Mouse (Mus musculus): ENCODE results near the gene Slc28a1.
A peak's percentile ranks its signal among the peaks of the same experiment; 100 is the strongest.
"Not testable (repeated sequence)": the region's sequence is repeated elsewhere in the genome, so short reads cannot be mapped to it uniquely, and the experiment has no call there.

Slc28a1 gene

GRCm38 (mm10) chr7:81149759-81150158, 35.2 kb downstream of the Slc28a1 start:
- Histone ChIP-seq H3K27me3 (ENCODE audit: insufficient read depth, low read length) (no peaks in the 10 kb centered on the region), H3K4me1 (replicated peaks; ENCODE audit: low read depth, low read length) (peaks cover 65% of the 10 kb centered on the region), H3K36me3 (ENCODE audit: insufficient read depth, low read length) (peaks cover 52% of the 10 kb centered on the region), H3K9me3 (ENCODE audit: low read length) (no peaks in the 10 kb centered on the region), H3K4me3 (replicated peaks; ENCODE audit: low read length) (peak overlapping the region; percentile 85)
- no peak for TF ChIP-seq NANOG (IDR thresholded peaks at IDR 0.05; ENCODE audit: borderline replicate concordance, low read length)
- TF ChIP-seq CTCF (conservative IDR thresholded peaks at IDR 0.05; ENCODE audit: low read length): no peak
- no peak for TF ChIP-seq POU5F1 (IDR thresholded peaks at IDR 0.05; ENCODE audit: borderline replicate concordance, low read length)

DNA sequence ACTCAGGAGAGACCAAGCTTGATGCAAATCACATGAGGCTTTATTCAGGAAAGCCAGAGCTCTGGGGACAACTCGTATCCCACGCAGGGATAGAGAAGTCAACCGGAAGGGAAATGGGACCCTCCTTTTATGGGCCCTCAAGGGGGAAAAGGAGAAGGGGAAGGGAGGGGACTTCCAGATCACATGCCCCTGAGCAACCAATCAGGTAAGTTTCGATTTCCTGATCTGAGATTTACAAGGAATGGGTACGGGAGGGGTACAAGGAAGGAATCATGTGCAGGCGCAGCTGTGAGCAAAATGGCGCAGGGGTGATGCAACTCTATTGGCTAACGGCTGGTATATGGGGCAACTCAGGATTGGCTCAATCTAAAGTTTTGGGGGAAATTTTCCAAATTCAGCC, 36.6 kb downstream of the Slc28a1 start:
- Histone ChIP-seq H3K36me3 (ENCODE audit: insufficient read depth, low read length) (peaks cover 51% of the 10 kb centered on the region), H3K9me3 (ENCODE audit: low read length) (no peaks in the 10 kb centered on the region), H3K4me1 (replicated peaks; ENCODE audit: low read depth, low read length) (peaks cover 60% of the 10 kb centered on the region), H3K4me3 (replicated peaks; ENCODE audit: low read length) (peak overlapping the region; percentile 85), H3K27me3 (ENCODE audit: insufficient read depth, low read length) (no peaks in the 10 kb centered on the region)
- TF ChIP-seq POU5F1 (IDR thresholded peaks at IDR 0.05; ENCODE audit: borderline replicate concordance, low read length) (no peak), NANOG (IDR thresholded peaks at IDR 0.05; ENCODE audit: borderline replicate concordance, low read length) (no peak), CTCF (conservative IDR thresholded peaks at IDR 0.05; ENCODE audit: low read length) (no peak)

GRCm38 (mm10) chr7:81152306-81152705, 37.7 kb downstream of the Slc28a1 start:
- no peak for TF ChIP-seq CTCF (conservative IDR thresholded peaks at IDR 0.05; ENCODE audit: low read length)
- no peak for TF ChIP-seq NANOG (IDR thresholded peaks at IDR 0.05; ENCODE audit: borderline replicate concordance, low read length)
- TF ChIP-seq POU5F1 (IDR thresholded peaks at IDR 0.05; ENCODE audit: borderline replicate concordance, low read length): no peak
- Histone ChIP-seq H3K27me3 (ENCODE audit: insufficient read depth, low read length) (no peaks in the 10 kb centered on the region), H3K9me3 (ENCODE audit: low read length) (no peaks in the 10 kb centered on the region), H3K36me3 (ENCODE audit: insufficient read depth, low read length) (peaks cover 51% of the 10 kb centered on the region), H3K4me1 (replicated peaks; ENCODE audit: low read depth, low read length) (peaks cover 56% of the 10 kb centered on the region), H3K4me3 (replicated peaks; ENCODE audit: low read length) (peak overlapping the region; percentile 85)

GRCm38 (mm10) chr7:81152826-81153225, 38.2 kb downstream of the Slc28a1 start:
- Histone ChIP-seq H3K4me3 (replicated peaks; ENCODE audit: low read length) (peak overlapping the region; percentile 85), H3K4me1 (replicated peaks; ENCODE audit: low read depth, low read length) (peaks cover 60% of the 10 kb centered on the region), H3K27me3 (ENCODE audit: insufficient read depth, low read length) (no peaks in the 10 kb centered on the region), H3K36me3 (ENCODE audit: insufficient read depth, low read length) (peaks cover 56% of the 10 kb centered on the region), H3K9me3 (ENCODE audit: low read length) (no peaks in the 10 kb centered on the region)
- TF ChIP-seq POU5F1 (IDR thresholded peaks at IDR 0.05; ENCODE audit: borderline replicate concordance, low read length): no peak
- no peak for TF ChIP-seq NANOG (IDR thresholded peaks at IDR 0.05; ENCODE audit: borderline replicate concordance, low read length)
- no peak for TF ChIP-seq CTCF (conservative IDR thresholded peaks at IDR 0.05; ENCODE audit: low read length)

- Histone ChIP-seq H3K4me3 (replicated peaks; ENCODE audit: low read length) (no peak overlapping the region), H3K36me3 (ENCODE audit: insufficient read depth, low read length) (peaks cover 61% of the 10 kb centered on the region), H3K4me1 (replicated peaks; ENCODE audit: low read depth, low read length) (peaks cover 64% of the 10 kb centered on the region), H3K9me3 (ENCODE audit: low read length) (no peaks in the 10 kb centered on the region), H3K27me3 (ENCODE audit: insufficient read depth, low read length) (no peaks in the 10 kb centered on the region)
- TF ChIP-seq CTCF (conservative IDR thresholded peaks at IDR 0.05; ENCODE audit: low read length) (no peak), POU5F1 (IDR thresholded peaks at IDR 0.05; ENCODE audit: borderline replicate concordance, low read length) (no peak), NANOG (IDR thresholded peaks at IDR 0.05; ENCODE audit: borderline replicate concordance, low read length) (no peak)
These were observed 38.7 kb downstream of the Slc28a1 start for GRCm38 (mm10) chr7:81153327-81153726.

- H3K27me3 ChIP-seq (ENCODE audit: insufficient read depth, low read length); H3K4me3 ChIP-seq (replicated peaks; ENCODE audit: low read length); H3K9me3 ChIP-seq (ENCODE audit: low read length): not testable (repeated sequence)
- peaks cover 71% of the 10 kb centered on the region for H3K4me1 ChIP-seq (replicated peaks; ENCODE audit: low read depth, low read length)
- H3K36me3 ChIP-seq (ENCODE audit: insufficient read depth, low read length): peaks cover 70% of the 10 kb centered on the region
These were observed 39.6 kb downstream of the Slc28a1 start for GRCm38 (mm10) chr7:81154244-81154643.

- Histone ChIP-seq H3K4me3 (replicated peaks; ENCODE audit: low read length) (no peak overlapping the region), H3K4me1 (replicated peaks; ENCODE audit: low read depth, low read length) (peaks cover 64% of the 10 kb centered on the region), H3K36me3 (ENCODE audit: insufficient read depth, low read length) (peaks cover 70% of the 10 kb centered on the region), H3K9me3 (ENCODE audit: low read length) (no peaks in the 10 kb centered on the region), H3K27me3 (ENCODE audit: insufficient read depth, low read length) (no peaks in the 10 kb centered on the region)
- TF ChIP-seq NANOG (IDR thresholded peaks at IDR 0.05; ENCODE audit: borderline replicate concordance, low read length): no peak
- peak; percentile 98 for TF ChIP-seq CTCF (conservative IDR thresholded peaks at IDR 0.05; ENCODE audit: low read length)
- TF ChIP-seq POU5F1 (IDR thresholded peaks at IDR 0.05; ENCODE audit: borderline replicate concordance, low read length): no peak
These were observed 40.4 kb downstream of the Slc28a1 start for GRCm38 (mm10) chr7:81154960-81155359.

GRCm38 (mm10) chr7:81158933-81159332, 44.3 kb downstream of the Slc28a1 start:
- Histone ChIP-seq H3K4me1 (replicated peaks; ENCODE audit: low read depth, low read length) (peaks cover 49% of the 10 kb centered on the region), H3K27me3 (ENCODE audit: insufficient read depth, low read length) (no peaks in the 10 kb centered on the region), H3K4me3 (replicated peaks; ENCODE audit: low read length) (no peak overlapping the region), H3K9me3 (ENCODE audit: low read length) (no peaks in the 10 kb centered on the region), H3K36me3 (ENCODE audit: insufficient read depth, low read length) (peaks cover 91% of the 10 kb centered on the region)
- TF ChIP-seq CTCF (conservative IDR thresholded peaks at IDR 0.05; ENCODE audit: low read length): no peak
- TF ChIP-seq POU5F1 (IDR thresholded peaks at IDR 0.05; ENCODE audit: borderline replicate concordance, low read length): no peak
- TF ChIP-seq NANOG (IDR thresholded peaks at IDR 0.05; ENCODE audit: borderline replicate concordance, low read length): no peak

GRCm38 (mm10) chr7:81161666-81162065, 47.1 kb downstream of the Slc28a1 start:
- H3K27me3 ChIP-seq (ENCODE audit: insufficient read depth, low read length): no peaks in the 10 kb centered on the region
- no peaks in the 10 kb centered on the region for H3K9me3 ChIP-seq (ENCODE audit: low read length)
- TF ChIP-seq NANOG (IDR thresholded peaks at IDR 0.05; ENCODE audit: borderline replicate concordance, low read length): no peak
- peak; percentile 53 for TF ChIP-seq CTCF (conservative IDR thresholded peaks at IDR 0.05; ENCODE audit: low read length)
- H3K36me3 ChIP-seq (ENCODE audit: insufficient read depth, low read length): peaks cover 93% of the 10 kb centered on the region
- H3K4me1 ChIP-seq (replicated peaks; ENCODE audit: low read depth, low read length): peaks cover 37% of the 10 kb centered on the region
- no peak overlapping the region for H3K4me3 ChIP-seq (replicated peaks; ENCODE audit: low read length)

All from E14TG2a.4 (cell line).